23 mouse cellular contexts compared by ENCODE assay signal in the genomic region with DNA sequence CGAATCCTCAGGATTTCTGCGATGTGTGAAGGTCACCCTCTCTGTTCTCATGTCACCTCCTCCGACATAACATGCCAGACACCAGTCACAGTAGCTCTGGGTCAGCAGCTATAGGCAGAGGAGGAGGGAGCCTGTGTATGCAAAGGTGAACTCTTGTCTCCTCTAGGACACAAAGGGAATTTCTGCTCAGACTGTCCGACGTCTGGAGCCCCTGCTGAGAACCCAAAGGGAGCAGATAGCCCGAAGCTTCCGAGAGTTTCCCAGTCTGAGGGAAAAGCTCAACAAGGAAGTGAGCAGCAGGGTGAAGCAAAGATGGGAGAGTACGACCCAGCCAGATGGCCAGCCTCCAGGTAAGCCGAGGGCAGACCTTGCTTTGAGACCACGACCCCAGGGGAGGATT. TPM values are rescaled to one million over a fixed set of nuclear protein-coding genes. Genes with fewer than 3 reads are reported as not detected.
"Had no signal": no experiment of that assay in that cellular context is flagged by ENCODE, and none has a peak within 500 bp of the region (broad histone marks: within the 10 kb centered on the region; RNA-seq: fewer than 3 reads in every experiment).

No protein-coding gene starts in this region.

- H3K4me1 ChIP-seq: lung, embryonic 15.5 days; megakaryocyte, embryonic 14.5 days; neural tube, embryonic 12.5 days had no signal

- H3K27me3 ChIP-seq: lung, embryonic 15.5 days; midbrain, embryonic 13.5 days; midbrain, embryonic 15.5 days; neural tube, embryonic 12.5 days had no signal

- H3K9me3 ChIP-seq: lung, embryonic 15.5 days; megakaryocyte, embryonic 14.5 days; midbrain, embryonic 13.5 days; midbrain, embryonic 15.5 days; neural tube, embryonic 12.5 days had no signal

- H3K36me3 ChIP-seq: midbrain, embryonic 15.5 days had no signal

- H3K27ac ChIP-seq: lung, embryonic 15.5 days; macrophage; midbrain, embryonic 13.5 days; midbrain, embryonic 15.5 days; neural tube, embryonic 12.5 days had no signal

- H3K4me2 ChIP-seq: lung, embryonic 15.5 days; midbrain, embryonic 11.5 days; midbrain, embryonic 13.5 days; midbrain, embryonic 15.5 days; neural tube, embryonic 12.5 days had no signal

- H3K4me3 ChIP-seq: lung, embryonic 15.5 days; megakaryocyte, embryonic 14.5 days; midbrain, embryonic 13.5 days; midbrain, embryonic 15.5 days; neural tube, embryonic 12.5 days had no signal

- H3K9ac ChIP-seq: lung, embryonic 15.5 days; midbrain, embryonic 13.5 days; midbrain, embryonic 15.5 days; neural tube, embryonic 12.5 days had no signal

- DNase-seq: lung, adult 2 months; lung, postnatal 14 days; lung, postnatal 36 days; right cerebral cortex, postnatal 25 days; right cerebral cortex, postnatal 4 days; spleen, adult 18-20 months; thymus, adult 18-20 months; thymus, postnatal 14 days; thymus, postnatal 36 days had no signal

- ATAC-seq: lung, postnatal 0 days; midbrain, embryonic 13.5 days; midbrain, embryonic 15.5 days had no signal

RNA-seq across cellular contexts. Expression of a gene that starts 31.5 kb away (rescaled TPM):
- total RNA-seq: megakaryocyte progenitor cell, adult 5-6 weeks; monocyte, adult 5-6 weeks; neutrophil, adult 5-6 weeks had no signal
- polyA plus RNA-seq: macrophage had no signal

RNA-seq across cellular contexts. Expression of a gene that starts 48.5 kb away (rescaled TPM):
- total RNA-seq: megakaryocyte progenitor cell, adult 5-6 weeks; midbrain, postnatal 0 days; monocyte, adult 5-6 weeks; neutrophil, adult 5-6 weeks had no signal
- polyA plus RNA-seq: lung, adult 2 months; lung, embryonic 15.5 days; lung, postnatal 0 days; macrophage; midbrain, embryonic 11.5 days; midbrain, embryonic 13.5 days; midbrain, embryonic 15.5 days; midbrain, postnatal 0 days; neural tube, embryonic 12.5 days; neural tube, embryonic 14.5 days had no signal

RNA-seq across cellular contexts. Expression of a gene that starts 56.3 kb away (rescaled TPM):
- total RNA-seq: megakaryocyte progenitor cell, adult 5-6 weeks; midbrain, postnatal 0 days; monocyte, adult 5-6 weeks; neutrophil, adult 5-6 weeks had no signal
- polyA plus RNA-seq: macrophage; midbrain, embryonic 11.5 days; midbrain, embryonic 15.5 days; midbrain, postnatal 0 days; neural tube, embryonic 12.5 days; neural tube, embryonic 14.5 days; thymus, postnatal 0 days had no signal
